In the genomic region with DNA sequence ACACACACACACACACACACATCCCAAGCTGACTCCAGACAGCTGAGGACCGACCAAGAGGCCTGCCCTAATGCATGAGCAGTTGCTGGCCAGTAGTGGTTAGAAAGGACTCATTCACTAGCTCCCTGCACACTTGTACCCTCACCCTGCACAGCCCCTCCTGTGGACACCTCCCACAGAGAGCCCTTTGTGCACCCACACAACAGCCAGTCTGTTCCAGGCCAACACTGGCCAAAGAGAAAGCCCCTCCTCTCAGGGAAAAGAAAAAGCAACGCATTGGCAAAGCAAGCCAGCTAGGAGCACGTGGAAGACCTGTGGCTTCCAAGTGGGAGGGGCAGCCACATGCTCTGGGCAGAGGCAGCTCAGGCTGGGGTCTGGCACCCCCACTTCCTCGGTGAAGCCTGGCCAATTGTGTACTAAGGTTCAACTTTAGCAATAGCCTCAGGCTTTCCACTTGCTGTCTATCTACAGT, we compare ENCODE assay signal across 8 mouse cellular contexts. TPM values are rescaled to one million over a fixed set of nuclear protein-coding genes. Genes with fewer than 3 reads are reported as not detected.
A peak's percentile ranks its signal among the peaks of the same experiment; 100 is the strongest.
DNase-seq lines count a peak whose midpoint lies in the region; ATAC-seq and TF ChIP-seq lines count a peak whose summit lies in the region.

No protein-coding gene starts in this region.

- peak; percentile 24; the same call in 1 of the 2 replicates for ATAC-seq in lung, embryonic 15.5 days (ENCODE audit: borderline replicate concordance, extremely low read depth, low FRiP score, low TSS enrichment)

- H3K4me2 ChIP-seq in lung, embryonic 15.5 days = no peak overlapping the region

- WGBS in lung, embryonic 15.5 days = 16% methylated on average over 4 of the region's 4 CpGs

- H3K27ac ChIP-seq in lung, embryonic 15.5 days = peak overlapping the region; percentile 91

- peaks cover 98% of the 10 kb centered on the region for H3K4me1 ChIP-seq in E14TG2a.4 (replicated peaks; ENCODE audit: low read depth, low read length)
- peaks cover 85% of the 10 kb centered on the region for H3K4me1 ChIP-seq in lung, embryonic 15.5 days

- H3K36me3 ChIP-seq in E14TG2a.4 (ENCODE audit: insufficient read depth, low read length) = peaks cover 86% of the 10 kb centered on the region
- peaks cover 74% of the 10 kb centered on the region for H3K36me3 ChIP-seq in lung, embryonic 15.5 days

- H3K9me3 ChIP-seq in E14TG2a.4 (ENCODE audit: low read length) = no peaks in the 10 kb centered on the region
- no peaks in the 10 kb centered on the region for H3K9me3 ChIP-seq in lung, embryonic 15.5 days

- no peak overlapping the region; the same call in 1 of the 2 replicates for H3K9ac ChIP-seq in lung, embryonic 15.5 days

- H3K27me3 ChIP-seq in E14TG2a.4 (ENCODE audit: insufficient read depth, low read length) = no peaks in the 10 kb centered on the region
- no peaks in the 10 kb centered on the region for H3K27me3 ChIP-seq in lung, embryonic 15.5 days

- DNase-seq in cerebellum, adult 18-20 months = peak; percentile 40 to 60
- DNase-seq in frontal cortex, postnatal 10 days (ENCODE audit: low spot score in 2 of 2) = peak; percentile 71 to 84
- peak; percentile 73 for DNase-seq in heart, postnatal 4 days
- peak; percentile 71 to 84 for DNase-seq in layer of hippocampus, adult 18-20 months (ENCODE audit: low spot score in 2 of 2)
- peak; percentile 63 for DNase-seq in right cerebral cortex, postnatal 25 days
- no peak for DNase-seq in natural killer cell, adult 2 months (ENCODE audit: low spot score in 2 of 2)

- H3K4me3 ChIP-seq in E14TG2a.4 (replicated peaks; ENCODE audit: low read length) = 0 out of 2 replicates have a peak overlapping the region, but pooled peaks have one; percentile 54
- no peak overlapping the region for H3K4me3 ChIP-seq in lung, embryonic 15.5 days

- TF ChIP-seq CTCF in E14TG2a.4 (conservative IDR thresholded peaks at IDR 0.05; ENCODE audit: low read length) = no peak

RNA-seq across cellular contexts. Expression of gene Amotl2, which starts 7.6 kb away (rescaled TPM):
- total RNA-seq in heart, postnatal 4 days (2021) = 10 to 100 TPM; 90.0 to 91.6 TPM
- 10 to 100 TPM; 19.2 to 20.5 TPM for total RNA-seq in layer of hippocampus, adult 18-20 months (2021)
- 45.5 and 47.0 TPM in 2 replicates for polyA plus RNA-seq in lung, embryonic 15.5 days (2015; fragmentation: Nextera tagmentation; extraction: Ambion mirVana)

Comparison
In these comparisons a context has a peak if more than half of its experiments do, and no peak if none do; other contexts are left out.
1. DNase-seq: peak in cerebellum, adult 18-20 months (2 of 2), frontal cortex, postnatal 10 days (2 of 2), heart, postnatal 4 days (single experiment), layer of hippocampus, adult 18-20 months (2 of 2) and right cerebral cortex, postnatal 25 days (single experiment); none in natural killer cell, adult 2 months (0 of 2).
2. RNA of gene Amotl2, which starts 7.6 kb away (total RNA-seq): 90.0 to 91.6 TPM in heart, postnatal 4 days; 19.2 to 20.5 TPM in layer of hippocampus, adult 18-20 months; every median in the first group is over 4 times any median in the second.